Mouse (Mus musculus): ENCODE data around the gene Cmss1. TPM values are rescaled to one million over a fixed set of nuclear protein-coding genes. Genes with fewer than 3 reads are reported as not detected.
A peak's percentile ranks its signal among the peaks of the same experiment; 100 is the strongest.

Gene Cmss1
- polyA plus RNA-seq, 1 experiment from 2014 or later = 41.0 TPM

DNA sequence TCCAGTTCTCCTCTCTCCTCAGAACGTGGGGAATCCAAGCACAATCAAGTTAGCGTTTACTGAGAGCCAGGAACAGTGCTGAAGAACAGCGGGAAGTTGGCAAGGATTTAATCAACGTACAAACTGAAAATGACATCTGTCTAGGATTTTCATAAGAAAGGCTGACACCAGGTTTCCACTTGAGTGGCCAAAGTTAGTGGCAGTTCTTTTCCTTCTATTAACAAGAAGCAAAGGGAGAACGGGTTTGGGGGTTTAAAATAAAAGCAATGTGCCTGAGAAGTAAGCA, 266.1 kb downstream of the Cmss1 start:
- Histone ChIP-seq H3K27ac (ENCODE audit: low read depth, low read length) (no peak overlapping the region), H3K4me1 (ENCODE audit: control insufficient read depth, insufficient read depth, low read length) (no peaks in the 10 kb centered on the region), H3K4me2 (ENCODE audit: low read length) (no peak overlapping the region), H3K9me3 (replicated peaks; ENCODE audit: control insufficient read depth, low read length) (no peaks in the 10 kb centered on the region), H3K4me3 (ENCODE audit: low read depth, low read length) (no peak overlapping the region), H3K27me3 (replicated peaks; ENCODE audit: control insufficient read depth, insufficient read depth, low read length) (no peaks in the 10 kb centered on the region), H3K9ac (ENCODE audit: low read length) (no peak overlapping the region), H3K36me3 (ENCODE audit: control insufficient read depth, insufficient read depth, low read length) (no peaks in the 10 kb centered on the region)
- DNase-seq (ENCODE audit: low spot score) (peak; percentile 24), ATAC-seq (no peak)
- WGBS = 43% methylated on average over 5 of the region's 5 CpGs

DNA sequence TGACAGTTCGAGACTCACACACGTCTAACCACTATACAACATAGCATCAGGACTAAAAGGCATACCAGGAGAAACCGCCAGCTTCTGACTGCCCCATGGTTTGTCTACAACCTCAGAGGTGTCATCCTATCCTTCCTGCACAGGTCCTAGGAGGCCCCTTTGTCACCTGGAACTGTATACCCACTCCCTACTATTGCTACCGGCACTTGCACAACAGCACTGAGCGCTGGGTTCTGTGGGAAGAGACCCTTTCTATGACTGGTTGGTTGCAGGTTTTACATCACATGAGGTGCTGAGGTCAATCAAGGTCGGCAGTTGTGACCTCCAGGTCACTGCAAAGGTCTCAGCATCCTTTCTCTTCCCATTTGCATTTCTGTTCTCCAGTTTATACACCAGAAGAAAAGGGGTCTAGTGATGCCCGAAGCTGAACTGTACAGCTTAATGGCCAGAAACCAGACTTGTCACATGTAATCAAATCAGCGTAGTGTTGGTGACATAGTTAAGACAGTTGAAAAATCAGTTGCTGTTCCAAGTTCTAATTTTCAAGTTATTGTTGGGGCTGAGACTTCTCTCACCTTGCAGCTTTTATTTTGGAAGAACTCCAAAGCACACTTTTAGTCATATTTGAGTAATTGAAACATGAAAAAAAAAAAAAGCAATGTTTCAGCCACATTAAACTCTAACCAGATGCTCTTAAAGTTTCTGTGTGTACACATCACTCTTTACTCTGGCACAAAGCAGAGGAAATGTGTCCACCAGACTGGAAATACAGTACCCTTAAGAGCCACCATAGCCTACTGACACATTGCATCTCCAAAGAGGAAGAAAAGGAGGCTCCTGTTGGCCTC, 266.7 kb downstream of the Cmss1 start:
- ATAC-seq = no peak
- Histone ChIP-seq H3K9ac (ENCODE audit: low read length) (no peak overlapping the region), H3K27ac (ENCODE audit: low read depth, low read length) (no peak overlapping the region), H3K4me3 (ENCODE audit: low read depth, low read length) (no peak overlapping the region), H3K36me3 (ENCODE audit: control insufficient read depth, insufficient read depth, low read length) (no peaks in the 10 kb centered on the region), H3K4me2 (ENCODE audit: low read length) (no peak overlapping the region), H3K4me1 (ENCODE audit: control insufficient read depth, insufficient read depth, low read length) (no peaks in the 10 kb centered on the region), H3K9me3 (replicated peaks; ENCODE audit: control insufficient read depth, low read length) (no peaks in the 10 kb centered on the region), H3K27me3 (replicated peaks; ENCODE audit: control insufficient read depth, insufficient read depth, low read length) (no peaks in the 10 kb centered on the region)
- DNase-seq (ENCODE audit: low spot score) = no peak
- 89% methylated on average over 8 of the region's 8 CpGs for WGBS

DNA sequence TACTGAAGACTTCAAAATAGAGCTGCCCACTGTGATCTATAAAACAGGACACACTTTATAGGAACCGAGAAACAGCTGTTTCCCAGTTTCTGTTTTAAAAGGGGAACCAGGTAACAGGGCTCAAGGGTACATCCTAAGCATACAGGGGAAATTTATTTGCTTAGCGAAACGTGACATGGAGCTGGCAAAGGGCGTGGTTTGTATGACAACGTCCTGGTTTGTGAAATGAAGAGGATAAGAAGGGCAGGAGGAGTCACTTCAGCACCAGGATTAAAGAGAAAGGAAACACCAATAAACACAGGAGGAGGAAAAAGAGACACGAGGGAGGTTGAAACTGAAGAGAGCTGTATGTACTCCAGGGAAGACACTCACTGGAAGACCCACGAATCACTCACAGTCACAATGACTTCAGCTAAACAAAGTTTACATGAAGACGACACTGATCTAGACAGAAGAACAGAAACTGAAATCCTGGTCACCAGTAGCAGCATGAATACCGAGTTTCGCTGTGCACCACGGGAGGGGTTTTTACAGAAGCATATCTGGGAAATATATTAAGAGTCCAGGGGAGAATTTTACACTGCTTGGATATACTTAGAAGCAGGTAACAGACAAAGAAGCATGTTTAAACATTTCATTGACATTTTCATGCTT, 269.8 kb downstream of the Cmss1 start:
- DNase-seq (ENCODE audit: low spot score) = no peak
- Histone ChIP-seq H3K36me3 (ENCODE audit: control insufficient read depth, insufficient read depth, low read length) (no peaks in the 10 kb centered on the region), H3K4me3 (ENCODE audit: low read depth, low read length) (no peak overlapping the region), H3K27me3 (replicated peaks; ENCODE audit: control insufficient read depth, insufficient read depth, low read length) (no peaks in the 10 kb centered on the region), H3K4me1 (ENCODE audit: control insufficient read depth, insufficient read depth, low read length) (no peaks in the 10 kb centered on the region), H3K4me2 (ENCODE audit: low read length) (no peak overlapping the region), H3K27ac (ENCODE audit: low read depth, low read length) (no peak overlapping the region), H3K9me3 (replicated peaks; ENCODE audit: control insufficient read depth, low read length) (no peaks in the 10 kb centered on the region), H3K9ac (ENCODE audit: low read length) (no peak overlapping the region)
- no peak for ATAC-seq
- WGBS = 87% methylated on average over 11 of the region's 11 CpGs

- H3K4me2 ChIP-seq (ENCODE audit: low read length) = no peak overlapping the region
- no peaks in the 10 kb centered on the region for H3K27me3 ChIP-seq (replicated peaks; ENCODE audit: control insufficient read depth, insufficient read depth, low read length)
- H3K36me3 ChIP-seq (ENCODE audit: control insufficient read depth, insufficient read depth, low read length) = no peaks in the 10 kb centered on the region
- ATAC-seq (no peak), DNase-seq (ENCODE audit: low spot score) (no peak)
- H3K9me3 ChIP-seq (replicated peaks; ENCODE audit: control insufficient read depth, low read length) = no peaks in the 10 kb centered on the region
- no peak overlapping the region for H3K27ac ChIP-seq (ENCODE audit: low read depth, low read length)
- no peak overlapping the region for H3K4me3 ChIP-seq (ENCODE audit: low read depth, low read length)
- WGBS = 84% methylated on average over 7 of the region's 7 CpGs
- no peaks in the 10 kb centered on the region for H3K4me1 ChIP-seq (ENCODE audit: control insufficient read depth, insufficient read depth, low read length)
- no peak overlapping the region for H3K9ac ChIP-seq (ENCODE audit: low read length)
These were observed 274.4 kb downstream of the Cmss1 start for GRCm38 (mm10) chr16:57332301-57332700.

DNA sequence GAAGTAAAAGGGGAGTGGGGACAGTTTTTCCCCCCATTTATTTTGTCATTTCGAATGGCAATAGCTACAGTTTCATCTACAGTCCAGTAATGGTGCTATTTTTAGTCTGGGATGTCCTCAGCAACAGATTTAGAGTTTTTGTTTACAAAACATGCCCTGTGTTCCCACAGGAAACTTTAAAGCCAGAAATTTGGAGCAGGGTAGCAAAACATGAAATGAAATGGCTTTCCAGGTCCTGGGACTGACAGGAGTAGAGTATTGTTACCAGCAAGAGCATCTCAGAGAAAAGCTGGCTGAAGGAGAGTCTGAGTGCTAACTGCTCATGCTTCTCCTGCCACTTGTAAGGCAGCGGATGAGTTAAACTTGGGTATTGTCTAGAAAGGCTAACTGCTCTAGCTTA, 276.6 kb downstream of the Cmss1 start:
- Histone ChIP-seq H3K9me3 (replicated peaks; ENCODE audit: control insufficient read depth, low read length) (no peaks in the 10 kb centered on the region), H3K9ac (ENCODE audit: low read length) (no peak overlapping the region), H3K4me3 (ENCODE audit: low read depth, low read length) (no peak overlapping the region), H3K27ac (ENCODE audit: low read depth, low read length) (no peak overlapping the region), H3K27me3 (replicated peaks; ENCODE audit: control insufficient read depth, insufficient read depth, low read length) (no peaks in the 10 kb centered on the region), H3K36me3 (ENCODE audit: control insufficient read depth, insufficient read depth, low read length) (no peaks in the 10 kb centered on the region), H3K4me1 (ENCODE audit: control insufficient read depth, insufficient read depth, low read length) (no peaks in the 10 kb centered on the region), H3K4me2 (ENCODE audit: low read length) (no peak overlapping the region)
- DNase-seq (ENCODE audit: low spot score) = no peak
- ATAC-seq = no peak
- WGBS = 81% methylated on average over 2 of the region's 2 CpGs

DNA sequence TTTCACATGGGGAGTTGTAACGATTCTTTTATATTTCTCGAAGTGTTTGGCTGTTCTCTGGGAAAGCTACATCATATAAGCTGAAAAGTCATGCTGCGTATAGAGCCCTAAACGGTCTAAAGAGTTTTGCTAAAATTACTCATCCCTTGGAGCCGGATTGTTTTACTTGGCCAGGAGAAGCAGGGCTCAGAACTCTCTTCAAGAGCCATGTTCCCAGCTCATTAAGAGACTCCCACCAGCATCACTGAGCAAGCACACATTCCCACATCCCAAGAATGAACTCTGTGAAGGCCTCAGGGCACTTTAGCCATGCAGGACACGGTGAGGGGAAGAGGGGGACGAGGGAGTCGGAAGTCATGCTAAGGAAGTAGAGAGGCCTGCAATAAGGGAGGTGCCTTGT, 277.6 kb downstream of the Cmss1 start:
- Histone ChIP-seq H3K9ac (ENCODE audit: low read length) (no peak overlapping the region), H3K9me3 (replicated peaks; ENCODE audit: control insufficient read depth, low read length) (no peaks in the 10 kb centered on the region), H3K36me3 (ENCODE audit: control insufficient read depth, insufficient read depth, low read length) (no peaks in the 10 kb centered on the region), H3K27me3 (replicated peaks; ENCODE audit: control insufficient read depth, insufficient read depth, low read length) (no peaks in the 10 kb centered on the region), H3K4me3 (ENCODE audit: low read depth, low read length) (no peak overlapping the region), H3K4me1 (ENCODE audit: control insufficient read depth, insufficient read depth, low read length) (no peaks in the 10 kb centered on the region), H3K4me2 (ENCODE audit: low read length) (no peak overlapping the region), H3K27ac (ENCODE audit: low read depth, low read length) (no peak overlapping the region)
- 87% methylated on average over 8 of the region's 8 CpGs for WGBS
- DNase-seq (ENCODE audit: low spot score) = no peak
- ATAC-seq = no peak

DNA sequence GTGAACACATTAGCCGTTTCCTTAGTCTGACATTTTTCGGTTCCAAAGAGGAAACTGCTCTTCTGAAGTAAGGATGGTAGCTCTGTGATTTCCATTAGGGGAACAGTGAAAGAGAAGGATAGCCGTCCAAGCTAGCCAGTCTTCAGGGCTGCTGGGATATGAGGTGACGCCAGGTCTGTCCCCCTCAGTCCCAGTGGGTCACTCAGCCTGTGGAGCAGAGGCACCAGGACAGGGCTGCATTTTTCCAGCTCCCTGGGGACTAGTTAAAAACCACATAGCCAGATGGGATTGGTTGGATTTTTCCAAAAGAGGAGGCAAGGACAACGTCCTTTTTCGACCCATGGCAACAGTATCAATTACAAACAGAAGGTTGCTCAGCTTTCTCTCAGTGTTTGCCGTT, 279.7 kb downstream of the Cmss1 start:
- H3K9ac ChIP-seq (ENCODE audit: low read length) = no peak overlapping the region
- no peaks in the 10 kb centered on the region for H3K36me3 ChIP-seq (ENCODE audit: control insufficient read depth, insufficient read depth, low read length)
- H3K27ac ChIP-seq (ENCODE audit: low read depth, low read length) = no peak overlapping the region
- no peaks in the 10 kb centered on the region for H3K4me1 ChIP-seq (ENCODE audit: control insufficient read depth, insufficient read depth, low read length)
- DNase-seq (ENCODE audit: low spot score) = no peak
- ATAC-seq = no peak
- no peaks in the 10 kb centered on the region for H3K9me3 ChIP-seq (replicated peaks; ENCODE audit: control insufficient read depth, low read length)
- 90% methylated on average over 7 of the region's 7 CpGs for WGBS
- no peaks in the 10 kb centered on the region for H3K27me3 ChIP-seq (replicated peaks; ENCODE audit: control insufficient read depth, insufficient read depth, low read length)
- no peak overlapping the region for H3K4me2 ChIP-seq (ENCODE audit: low read length)
- H3K4me3 ChIP-seq (ENCODE audit: low read depth, low read length) = no peak overlapping the region

DNA sequence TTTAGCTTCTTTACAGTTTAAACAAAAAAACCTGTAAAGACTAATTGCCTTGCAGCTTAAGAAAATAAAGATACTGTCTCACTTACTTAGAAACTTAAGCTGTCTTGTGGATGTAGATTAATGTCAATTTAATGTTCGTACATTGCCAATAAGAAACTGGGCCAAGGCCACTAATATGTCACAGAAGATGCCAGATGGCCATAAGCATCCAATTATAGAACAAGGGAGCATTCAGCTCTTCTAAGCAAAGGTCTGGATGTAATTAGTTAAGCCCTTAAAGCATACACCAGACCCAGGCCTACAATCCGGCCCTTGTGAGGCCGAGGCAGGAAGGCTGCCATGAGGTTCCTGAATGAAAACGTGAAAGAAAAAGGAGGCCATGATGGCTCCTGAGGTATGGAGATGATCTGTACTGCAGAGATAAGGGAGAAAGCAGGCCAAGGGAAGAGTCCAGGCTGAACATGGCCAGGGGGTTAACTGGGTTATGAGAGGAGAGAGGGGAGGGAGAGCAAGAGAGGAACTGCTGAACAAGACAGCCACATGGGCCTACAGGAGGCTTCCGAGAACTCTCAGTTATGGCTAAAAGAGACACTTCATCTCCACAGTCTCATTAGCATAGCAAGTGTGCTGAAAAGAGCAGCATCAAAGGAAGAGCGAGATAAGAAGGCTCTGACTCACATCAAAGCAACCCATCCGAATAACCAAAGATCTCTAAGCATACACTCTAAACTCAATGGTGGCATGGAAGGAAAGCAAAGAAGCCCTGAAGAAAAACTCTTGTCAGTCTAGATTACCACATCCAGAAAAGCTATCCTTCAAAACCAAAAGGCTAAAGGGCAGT, 287.2 kb downstream of the Cmss1 start:
- H3K4me1 ChIP-seq (ENCODE audit: control insufficient read depth, insufficient read depth, low read length) = no peaks in the 10 kb centered on the region
- ATAC-seq (no peak), DNase-seq (ENCODE audit: low spot score) (no peak)
- H3K9me3 ChIP-seq (replicated peaks; ENCODE audit: control insufficient read depth, low read length) = no peaks in the 10 kb centered on the region
- no peak overlapping the region for H3K4me3 ChIP-seq (ENCODE audit: low read depth, low read length)
- no peak overlapping the region for H3K4me2 ChIP-seq (ENCODE audit: low read length)
- H3K9ac ChIP-seq (ENCODE audit: low read length) = no peak overlapping the region
- H3K27ac ChIP-seq (ENCODE audit: low read depth, low read length) = no peak overlapping the region
- 56% methylated on average over 7 of the region's 7 CpGs for WGBS
- H3K27me3 ChIP-seq (replicated peaks; ENCODE audit: control insufficient read depth, insufficient read depth, low read length) = no peaks in the 10 kb centered on the region
- H3K36me3 ChIP-seq (ENCODE audit: control insufficient read depth, insufficient read depth, low read length) = no peaks in the 10 kb centered on the region
